Mouse (Mus musculus): ENCODE results near the gene Yme1l1. TPM values are rescaled to one million over a fixed set of nuclear protein-coding genes. Genes with fewer than 3 reads are reported as not detected.
A peak's percentile ranks its signal among the peaks of the same experiment; 100 is the strongest.

Yme1l1 gene
- total RNA-seq (2021) = 10 to 100 TPM; 54.5 to 55.8 TPM
- long read RNA-seq, experiment 1, full-length matches to known transcripts = 21 of 36 reads
- long read RNA-seq, experiment 1, partial matches to known transcripts = 12 of 36 reads
- long read RNA-seq, experiment 1, other reads (novel, unspliced or antisense) = 3 of 36 reads
- long read RNA-seq, experiment 2, full-length matches to known transcripts = 24 of 36 reads
- long read RNA-seq, experiment 2, partial matches to known transcripts = 12 of 36 reads
- long read RNA-seq, experiment 2, other reads (novel, unspliced or antisense) = 0 of 36 reads

DNA sequence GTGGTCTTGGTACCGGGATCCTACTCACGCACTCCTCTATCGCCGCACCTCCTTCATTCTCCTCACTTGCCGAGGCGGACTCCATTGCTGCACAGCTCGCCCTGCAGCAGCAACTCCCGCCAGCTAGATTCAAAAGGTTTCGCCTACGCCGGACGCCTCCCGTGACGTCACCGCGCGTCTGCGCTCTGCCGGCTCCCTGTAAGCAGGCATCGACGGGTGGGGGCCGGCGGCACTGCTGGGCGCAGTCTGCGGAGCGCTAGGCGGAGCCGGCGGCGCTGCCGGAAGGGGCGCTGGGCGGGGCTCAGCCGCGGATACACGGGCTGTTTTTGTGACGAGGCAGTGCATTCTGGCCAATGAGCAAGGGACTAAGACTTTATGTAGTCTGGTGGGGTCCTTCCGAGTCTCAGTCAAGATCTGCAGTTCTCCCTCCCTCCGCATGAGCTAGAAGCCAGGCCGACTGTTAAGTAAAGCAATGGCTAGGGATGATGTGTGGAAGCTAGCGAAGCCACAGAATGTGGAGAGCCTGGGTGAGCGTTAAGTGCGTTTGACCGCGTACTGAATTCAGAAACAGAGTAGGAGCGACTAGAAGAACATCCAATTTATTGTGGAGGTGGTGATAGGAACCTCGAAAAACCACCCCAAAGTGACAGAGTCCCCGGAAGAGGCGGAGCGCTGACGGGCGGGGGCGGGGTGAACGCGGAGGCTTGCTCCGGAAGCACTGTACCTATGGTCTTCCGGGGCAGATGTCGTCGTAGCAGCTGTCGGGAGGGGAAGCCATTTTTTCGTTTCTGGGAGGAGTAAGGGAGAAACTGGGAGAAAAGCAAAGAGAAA, at the start of gene Yme1l1, which contains the start of gene Mastl:
Yme1l1 (plus strand) TSS at position 593 of the 831 bp plus-strand sequence.
Mastl (minus strand) TSS at position 248 of the 831 bp plus-strand sequence.
- DNase-seq = peak; percentile 89 to 96
- intact Hi-C loops (cut with DNase I) = loop anchor here (1.0 to 10.0 kb wide), 3 partner anchors 39 to 261 kb away; partner anchors contain the start of genes Acbd5 and Pdss1

DNA sequence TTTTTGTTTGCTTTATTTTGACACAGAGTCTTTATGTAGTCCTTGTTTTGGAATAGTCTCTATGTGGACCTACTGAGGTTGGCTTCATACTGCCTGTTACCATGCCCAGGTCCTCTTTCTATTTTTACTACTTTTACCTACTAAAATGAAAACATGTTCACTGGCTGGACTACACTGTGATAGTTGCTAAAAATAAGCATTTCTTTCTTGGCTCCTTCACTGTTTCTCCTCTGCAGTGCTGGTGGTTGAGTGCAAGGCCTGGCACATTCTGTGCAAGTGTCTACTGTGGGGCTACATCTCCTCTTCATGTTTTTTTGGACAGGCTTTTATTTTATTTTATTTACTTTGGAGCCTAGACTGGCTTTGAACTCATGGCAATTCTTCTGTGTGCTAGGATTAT, 36.6 kb upstream of the Yme1l1 start:
- no peak for DNase-seq
- intact Hi-C loops (cut with DNase I) = loop anchor here (5.0 kb wide), 1 partner anchor 38 kb away; the partner anchor contains the start of genes Mastl and Yme1l1

DNA sequence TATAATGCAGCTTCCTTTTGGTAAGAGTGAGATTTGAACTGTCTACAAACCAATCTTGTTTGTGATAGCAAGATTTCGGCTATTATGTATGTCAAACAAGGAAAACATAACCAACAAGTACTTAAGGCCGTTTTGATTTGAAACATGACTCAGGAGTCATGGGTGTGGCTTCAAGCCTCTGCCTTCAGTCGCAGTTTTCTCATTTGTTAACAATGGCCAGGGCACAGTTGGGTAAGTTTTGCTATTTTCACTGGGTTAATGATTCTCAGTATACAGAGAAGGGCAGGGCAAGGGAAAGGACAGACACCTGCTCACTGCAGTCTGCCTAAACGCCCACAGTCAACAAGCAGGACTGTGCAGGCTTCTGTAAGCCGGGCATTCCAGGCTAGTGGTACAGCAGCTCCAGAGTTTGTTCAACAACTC, 959 bp upstream of the Yme1l1 start:
- intact Hi-C loops (cut with DNase I) = loop anchor here (5.0 to 10.0 kb wide), 2 partner anchors 38 to 90 kb away; partner anchors contain the start of gene Acbd5
- DNase-seq = no peak

DNA sequence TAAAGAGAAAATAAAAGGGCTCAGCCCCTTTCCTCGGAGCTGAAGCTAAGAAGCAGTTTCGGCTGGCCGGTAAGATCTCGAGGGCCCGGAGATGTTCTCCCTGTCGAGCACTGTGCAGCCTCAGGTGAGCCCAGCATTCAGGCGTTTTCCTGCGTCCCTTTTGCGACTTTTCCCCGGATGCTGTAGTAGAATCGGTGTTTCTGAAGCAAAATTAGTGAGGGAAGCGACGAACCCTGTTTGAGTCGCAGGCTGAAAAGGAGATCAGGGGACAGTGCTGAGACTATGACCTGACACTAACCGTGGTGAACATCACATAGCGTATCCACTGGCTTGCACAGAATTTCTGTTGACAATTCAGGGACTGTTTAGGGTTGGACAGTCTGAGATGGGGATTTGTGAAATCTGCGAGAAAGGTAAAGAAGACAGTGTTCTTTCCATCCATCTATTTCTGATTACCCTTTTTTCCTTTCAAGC, 476 bp downstream of the Yme1l1 start:
- intact Hi-C loops (cut with DNase I) = loop anchor here (1.0 to 10.0 kb wide), 3 partner anchors 39 to 261 kb away; partner anchors contain the start of genes Acbd5 and Pdss1

DNA sequence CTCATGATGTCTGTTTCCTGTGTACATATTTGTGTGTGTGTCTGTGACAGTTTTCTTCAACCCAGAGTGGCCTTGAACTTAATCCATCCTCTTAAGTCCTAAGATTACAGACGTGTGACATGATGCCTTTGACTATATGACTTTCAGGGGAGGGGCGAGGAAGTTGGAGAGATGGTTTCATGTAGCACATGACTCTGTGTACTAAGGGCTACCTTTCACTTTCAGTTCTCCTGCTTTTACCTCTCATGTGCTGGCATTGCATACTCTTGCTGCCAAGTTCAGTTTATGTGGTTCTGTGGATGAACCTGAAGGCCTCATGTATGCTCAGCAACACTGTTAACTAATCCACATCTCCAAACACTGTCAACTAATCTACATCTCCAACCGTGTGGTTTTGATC, 16.1 kb downstream of the Yme1l1 start:
- intact Hi-C loops (cut with DNase I) = no loop called here
- no peak for DNase-seq

More for the DNA sequence above, 476 bp downstream of the Yme1l1 start:
- no peak for DNase-seq

DNA sequence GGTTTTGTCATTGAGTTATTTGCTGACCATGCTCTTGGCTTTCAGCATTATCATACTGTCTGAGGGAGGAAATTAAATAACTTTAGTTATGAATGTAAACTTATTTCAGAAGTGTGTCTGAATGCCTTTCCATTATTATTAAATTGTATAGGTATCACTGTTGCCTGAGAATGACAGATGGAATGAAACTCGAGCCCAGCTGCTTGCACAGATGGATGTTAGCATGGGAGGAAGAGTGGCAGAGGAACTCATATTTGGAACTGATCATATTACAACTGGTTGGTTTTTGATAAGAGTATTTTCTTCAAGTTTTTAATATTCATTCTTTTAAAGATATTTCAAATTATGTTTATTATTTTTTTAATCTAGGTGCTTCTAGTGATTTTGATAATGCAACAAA, 38.2 kb downstream of the Yme1l1 start:
- intact Hi-C loops (cut with DNase I) = loop anchor here (5.0 kb wide), 1 partner anchor 282 kb away; no protein-coding TSS in a partner anchor
- DNase-seq = no peak

DNA sequence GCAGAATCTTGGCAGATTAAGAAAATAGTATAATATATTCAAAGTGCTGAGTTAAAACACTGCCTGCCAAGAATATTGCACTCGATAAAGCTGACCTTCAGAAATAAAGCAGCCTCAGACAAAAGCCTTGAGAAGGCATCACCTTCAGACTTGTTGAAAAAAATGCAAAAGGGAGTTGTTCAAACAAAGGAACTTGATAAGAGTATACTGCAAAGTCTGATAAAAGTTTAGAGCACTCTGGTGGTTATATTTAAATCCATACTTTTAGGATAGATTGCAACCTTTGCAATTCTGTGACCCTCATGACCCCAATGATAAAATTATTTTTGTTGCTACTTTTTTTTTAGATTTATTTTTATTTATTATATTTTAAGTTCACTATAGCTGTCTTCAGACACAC, 44.9 kb downstream of the Yme1l1 start:
- intact Hi-C loops (cut with DNase I) = no loop called here
- DNase-seq = no peak

DNA sequence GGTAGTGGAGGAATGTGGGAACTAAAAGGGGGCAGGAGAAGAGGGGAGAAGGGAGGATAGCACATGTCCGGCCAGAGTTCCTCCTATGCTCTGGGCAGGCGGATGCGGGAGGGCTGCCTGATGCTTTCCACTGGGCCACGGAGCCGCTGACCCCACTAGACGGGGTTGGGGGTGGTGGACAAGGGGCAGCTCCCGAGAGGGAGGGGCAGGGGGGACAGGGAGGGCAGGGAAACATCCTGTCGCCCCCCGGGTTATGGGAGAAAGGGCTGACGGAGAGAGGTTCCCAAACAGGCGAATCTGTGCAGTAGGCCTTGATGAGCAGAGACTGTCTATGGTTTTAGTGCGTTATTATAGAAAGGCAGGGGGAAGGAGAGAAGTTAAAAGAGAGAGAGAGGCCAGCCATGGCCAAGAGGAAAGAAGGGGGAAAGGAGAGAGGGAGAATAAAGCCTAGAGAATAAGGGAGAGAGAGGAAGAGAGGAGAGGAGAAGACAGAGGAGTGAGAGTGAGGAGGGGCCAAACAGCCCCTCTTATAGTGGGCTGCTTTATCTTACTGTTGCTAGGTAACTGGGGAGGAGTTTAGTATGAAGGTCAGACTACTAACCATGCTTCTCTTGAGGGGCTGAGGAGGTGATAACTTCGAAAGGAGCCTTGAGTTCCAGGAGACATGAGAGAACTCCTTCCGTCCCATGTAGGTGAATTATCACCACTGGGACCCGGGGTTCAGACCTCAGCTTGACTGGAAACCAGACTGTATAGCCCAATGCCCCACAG, 46.9 kb downstream of the Yme1l1 start:
- intact Hi-C loops (cut with DNase I) = no loop called here
- no peak for DNase-seq

DNA sequence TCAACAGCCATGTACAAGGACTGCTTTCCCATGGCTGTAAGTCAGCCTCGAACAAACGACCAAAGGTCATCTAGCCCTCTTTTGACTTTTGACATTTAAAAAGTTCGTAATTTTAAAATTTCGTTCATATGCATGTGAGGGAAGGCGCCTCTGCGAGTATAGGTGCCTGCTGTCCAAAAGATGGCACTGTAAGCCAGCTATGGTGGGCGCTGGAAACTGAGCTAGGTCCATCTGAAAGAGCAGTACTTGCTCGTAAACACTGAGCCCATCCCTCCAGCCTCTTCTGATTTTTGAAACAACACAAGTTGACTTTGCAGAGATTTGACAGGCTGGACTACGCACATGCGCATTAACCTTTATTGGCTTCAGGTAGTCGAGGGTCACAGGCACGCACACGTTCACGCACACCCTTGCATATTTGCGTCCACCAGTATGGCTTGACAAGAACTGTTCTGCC, 50.9 kb downstream of the Yme1l1 start, which contains the start of gene 4931423N10Rik:
4931423N10Rik (plus strand) TSS at position 407 of the 457 bp plus-strand sequence.
- no peak for DNase-seq
- intact Hi-C loops (cut with DNase I) = no loop called here

DNA sequence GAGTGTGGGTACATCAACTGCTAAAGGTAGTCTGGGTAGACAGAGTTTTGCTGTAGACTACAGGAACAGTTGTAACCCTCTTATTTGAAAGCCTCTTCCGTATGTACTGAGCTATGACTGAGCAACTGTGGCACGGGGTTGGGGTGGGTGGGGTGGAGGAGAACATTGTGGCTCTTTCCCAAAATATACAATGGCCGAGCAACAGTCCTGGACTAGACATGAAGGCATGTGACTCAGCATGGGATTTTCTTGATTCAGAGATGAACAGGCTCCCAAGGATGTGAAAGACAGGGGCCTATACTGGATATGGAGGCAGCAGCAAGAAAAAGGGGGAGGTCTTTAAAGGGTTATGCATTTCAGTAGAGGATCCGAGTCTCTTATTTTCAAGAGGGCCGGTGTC, 57.5 kb downstream of the Yme1l1 start:
- intact Hi-C loops (cut with DNase I) = no loop called here
- DNase-seq = no peak

DNA sequence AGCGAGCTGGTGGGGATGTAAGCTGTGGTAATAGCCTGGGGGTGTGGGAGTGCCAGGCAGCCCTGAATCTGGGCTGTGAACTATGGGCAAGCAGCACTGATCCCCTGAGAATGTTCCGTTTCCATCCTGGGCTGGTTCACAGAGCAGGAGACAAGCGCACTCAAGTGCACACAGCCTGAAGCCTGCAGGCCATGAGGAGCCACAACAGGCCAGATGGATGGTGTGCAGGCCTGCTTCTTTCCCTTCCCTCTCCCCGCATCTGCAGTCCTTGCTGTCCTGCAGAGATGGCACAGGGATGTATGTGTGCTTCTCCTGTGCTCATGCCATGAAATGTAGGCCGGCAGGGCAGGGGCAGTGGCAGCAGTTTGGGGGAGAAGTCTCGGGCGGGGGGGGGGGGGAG, 69.0 kb downstream of the Yme1l1 start:
- intact Hi-C loops (cut with DNase I) = no loop called here
- DNase-seq = no peak

DNA sequence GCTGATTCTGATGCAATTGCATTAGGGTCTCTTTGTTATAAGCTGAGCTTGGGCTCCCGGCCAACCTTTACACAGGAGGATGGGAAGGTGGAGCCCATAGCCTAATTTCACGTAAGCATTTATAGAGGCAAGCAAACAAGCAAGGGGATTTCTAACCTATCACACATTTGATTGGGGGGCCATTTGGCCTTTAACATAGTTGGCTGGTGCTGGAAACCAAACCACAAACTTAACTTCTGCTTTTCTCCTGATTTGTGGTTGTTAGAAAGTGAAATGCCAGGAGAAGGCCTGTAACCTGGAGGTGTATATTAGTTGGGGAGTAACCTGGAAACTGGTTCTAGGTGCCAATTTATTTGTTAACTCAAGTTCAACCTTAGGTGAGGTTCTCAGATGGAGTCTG, 72.3 kb downstream of the Yme1l1 start:
- DNase-seq = no peak
- intact Hi-C loops (cut with DNase I) = no loop called here

DNA sequence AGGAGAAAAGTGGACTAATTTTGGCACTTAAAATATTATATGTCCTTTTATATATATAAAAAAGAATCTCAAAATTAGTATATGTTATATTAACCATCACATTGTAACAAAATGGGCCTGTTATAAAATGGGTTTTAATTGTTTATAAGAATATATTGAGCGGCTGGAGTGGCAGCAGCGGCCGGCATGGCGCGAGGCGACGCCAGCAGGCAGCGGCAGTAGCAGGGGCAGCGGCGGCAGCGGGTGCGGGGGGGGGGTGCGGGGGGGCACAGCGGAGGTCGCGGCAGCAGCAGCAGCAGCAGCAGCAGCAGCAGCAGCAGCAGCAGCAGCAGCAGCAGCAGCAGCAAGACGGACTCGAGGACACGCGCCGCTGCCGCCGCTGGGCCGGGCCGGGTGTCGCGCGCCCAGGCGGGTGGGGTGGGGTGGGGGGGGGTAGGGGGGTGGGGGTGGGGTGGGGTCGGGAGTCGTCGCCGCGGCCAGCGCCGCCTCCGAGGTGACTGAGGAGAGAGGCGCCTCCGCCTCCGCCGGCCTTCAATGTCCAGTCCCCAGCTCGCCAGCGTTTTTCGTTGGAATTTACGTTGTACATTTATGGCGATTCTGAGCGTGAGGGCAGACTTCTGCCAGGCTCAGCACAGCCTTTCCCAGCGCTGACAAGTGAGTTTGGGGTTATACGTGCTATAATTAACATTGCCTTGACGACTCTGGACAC, 78.0 kb downstream of the Yme1l1 start:
- DNase-seq = no peak
- intact Hi-C loops (cut with DNase I) = no loop called here

Other genes with a start within 250 kb of the Yme1l1 start
- gene Abi1, start 116.1 kb upstream of the Yme1l1 start, total RNA-seq (2021) = 10 to 100 TPM; 14.6 to 15.7 TPM
- gene Acbd5, start 88.2 kb upstream of the Yme1l1 start, total RNA-seq (2021) = 10 to 100 TPM; 22.1 to 24.2 TPM
- under 1 TPM; 0.20 to 0.28 TPM for gene Mastl, start 345 bp upstream of the Yme1l1 start, total RNA-seq (2021)
- gene 4931423N10Rik, start 51.1 kb downstream of the Yme1l1 start, total RNA-seq (2021) = not detected
- not detected for gene Nxph2, start 164.9 kb downstream of the Yme1l1 start, total RNA-seq (2021)